Mouse (Mus musculus) neural tube, embryonic 13.5 days (tissue): ENCODE measurements around the gene Echs1. TPM values are rescaled to one million over a fixed set of nuclear protein-coding genes. Genes with fewer than 3 reads are reported as not detected.

Experiments
- ATAC-seq: fragments of 200-750 bp; cut with Nextera tagmentation; 2 replicates; pipeline ENCODE4 v1.8.0; 2017; ENCODE audit warnings: low read depth, mild to moderate bottlenecking, moderate TSS enrichment, moderate library complexity
- H3K27ac ChIP-seq: fragments of 300-500 bp; sonication (generic); replicated peaks from 2 replicates; pipeline ENCODE4 v1.5.1; 2015; ENCODE audit warnings: moderate library complexity, mild to moderate bottlenecking, inconsistent platforms
- H3K27me3 ChIP-seq: fragments of 300-500 bp; sonication (generic); 2 replicates; pipeline ENCODE4 v1.6.1; 2015; ENCODE audit warnings: mild to moderate bottlenecking, inconsistent platforms
- H3K36me3 ChIP-seq: fragments of 300-500 bp; sonication (generic); 2 replicates; pipeline ENCODE4 v1.6.1; 2015; ENCODE audit warnings: mild to moderate bottlenecking, inconsistent platforms
- H3K4me1 ChIP-seq: fragments of 300-500 bp; sonication (generic); replicated peaks from 2 replicates; pipeline ENCODE4 v1.6.1; 2015; ENCODE audit warnings: inconsistent platforms
- H3K4me2 ChIP-seq: fragments of 300-500 bp; sonication (generic); 2 replicates; pipeline ENCODE4 v1.6.1; 2015; ENCODE audit warnings: inconsistent platforms, mild to moderate bottlenecking, moderate library complexity
- H3K4me3 ChIP-seq: fragments of 300-500 bp; sonication (generic); 2 replicates; pipeline ENCODE4 v1.5.1; 2015; ENCODE audit warnings: mild to moderate bottlenecking, inconsistent platforms
- H3K9ac ChIP-seq: fragments of 300-500 bp; sonication (generic); 2 replicates; pipeline ENCODE4 v1.6.1; 2015; ENCODE audit warnings: moderate library complexity, mild to moderate bottlenecking, inconsistent platforms
- H3K9me3 ChIP-seq: fragments of 300-500 bp; sonication (generic); 2 replicates; pipeline ENCODE4 v1.6.1; 2016; ENCODE audit warnings: inconsistent platforms
- WGBS: fragments of 180-500 bp; shearing (Covaris S2); methylation state at CpG from one replicate; pipeline ENCODE4 v1.1.7; 2015; 5-methylcytosine and 5-hydroxymethylcytosine counted together
- polyA plus RNA-seq: library from polyadenylated mRNA; unstranded; fragments of >200 nt; fragmentation: Nextera tagmentation; extraction: Ambion mirVana; gene quantifications from 2 replicates; pipeline ENCODE4 v1.2.1, GENCODE M21; 2015

The Echs1 gene
- 125 and 132 TPM in 2 replicates for polyA plus RNA-seq

GRCm38 (mm10) chr7:140116329-140117054, at the start of gene Echs1:
Gene Echs1, minus strand, starts transcription at chr7:140116476.
- Histone ChIP-seq H3K9me3 (no peaks in the 10 kb centered on the region), H3K27ac (peak within 1 kb of the TSS; percentile 87), H3K27me3 (no peaks in the 10 kb centered on the region), H3K4me1 (peaks cover 18% of the 10 kb centered on the region), H3K9ac (peak within 1 kb of the TSS; percentile 87), H3K36me3 (peaks cover 13% of the 10 kb centered on the region), H3K4me3 (peak within 1 kb of the TSS; percentile 78), H3K4me2 (peak within 1 kb of the TSS; percentile 90)
- 3% methylated on average over 28 of the region's 28 CpGs for WGBS
- ATAC-seq, result peak; percentile 96

GRCm38 (mm10) chr7:140164664-140165063, 48.4 kb upstream of the Echs1 start, which contains the start of gene Olfr522:
Gene Olfr522, minus strand, starts transcription at chr7:140164764.
- no peak for ATAC-seq
- no peaks in the 10 kb centered on the region for H3K27me3 ChIP-seq
- no peaks in the 10 kb centered on the region for H3K36me3 ChIP-seq
- H3K4me3 ChIP-seq, result no peak within 1 kb of the TSS
- H3K27ac ChIP-seq, result no peak within 1 kb of the TSS
- 73% methylated on average over 7 of the region's 7 CpGs for WGBS
- H3K4me2 ChIP-seq, result no peak within 1 kb of the TSS
- H3K9ac ChIP-seq, result no peak within 1 kb of the TSS
- H3K4me1 ChIP-seq, result no peaks in the 10 kb centered on the region
- H3K9me3 ChIP-seq, result no peaks in the 10 kb centered on the region

DNA sequence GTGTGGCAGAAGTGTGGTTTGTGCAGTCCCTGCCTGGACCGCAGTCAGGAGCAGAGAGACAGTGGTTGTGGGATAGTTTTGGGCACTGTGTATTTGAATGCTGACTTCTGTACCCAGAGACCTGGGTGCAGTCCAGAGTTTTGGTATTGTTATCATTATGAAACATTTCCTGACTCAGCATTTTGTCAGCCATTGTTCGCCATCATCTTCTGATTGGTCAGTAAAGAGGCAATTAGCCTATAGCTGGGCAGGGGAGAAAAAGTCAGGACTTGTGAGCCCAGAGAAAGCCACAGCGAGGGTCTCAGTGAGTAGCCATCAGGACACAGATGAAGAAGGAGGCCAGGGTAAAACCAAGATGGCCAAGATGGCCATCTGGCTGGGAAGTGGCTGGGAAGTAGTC, 44.1 kb upstream of the Echs1 start:
- no peak for ATAC-seq
- WGBS, result 80% methylated on average over 3 of the region's 3 CpGs
- Histone ChIP-seq H3K4me1 (no peaks in the 10 kb centered on the region), H3K36me3 (no peaks in the 10 kb centered on the region), H3K4me2 (no peak overlapping the region), H3K9me3 (no peaks in the 10 kb centered on the region), H3K4me3 (no peak overlapping the region), H3K9ac (no peak overlapping the region), H3K27me3 (peaks cover under 1% of the 10 kb centered on the region; the same call in 1 of the 2 replicates), H3K27ac (no peak overlapping the region)

DNA sequence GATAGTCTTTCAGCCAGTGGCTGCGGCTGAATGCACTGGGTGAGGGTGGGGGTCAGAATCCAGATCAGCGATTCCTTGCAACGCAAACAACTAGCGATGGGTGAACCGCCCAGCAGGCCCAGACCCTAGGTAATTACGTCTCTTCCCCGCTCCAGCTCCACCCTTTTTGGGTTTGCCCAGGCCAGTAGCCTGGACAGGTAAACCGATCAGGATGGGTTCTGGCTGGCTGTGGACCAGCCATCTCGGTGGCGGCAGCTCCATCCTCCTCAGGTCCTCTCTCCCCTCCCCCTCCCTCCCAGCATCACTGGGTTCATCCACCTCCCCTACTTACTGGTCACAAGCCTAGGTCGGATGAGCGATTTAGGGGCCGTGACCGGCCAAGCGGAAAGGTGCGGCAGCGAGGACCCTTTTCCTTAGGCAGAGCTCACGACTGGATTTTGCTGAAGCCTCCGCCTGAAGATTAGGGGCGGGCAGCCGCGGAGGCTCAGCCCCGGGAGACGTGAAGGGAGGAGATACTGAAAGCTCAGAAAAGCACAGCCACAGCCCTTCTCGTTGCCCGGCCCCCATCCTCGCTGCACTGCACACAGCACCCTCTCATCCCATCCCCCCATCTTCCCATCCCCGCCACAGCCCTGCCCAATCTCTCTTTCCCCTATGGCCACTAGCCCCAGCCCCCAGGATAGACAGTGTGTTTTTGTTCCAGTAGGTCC, 38.1 kb upstream of the Echs1 start, which contains the start of gene Sprn:
Gene Sprn (minus strand): TSS at position 660 of the 710 bp plus-strand sequence.
- Histone ChIP-seq H3K4me2 (peak within 1 kb of the TSS; percentile 66), H3K9ac (peak within 1 kb of the TSS; percentile 75), H3K4me3 (peak within 1 kb of the TSS; percentile 47), H3K4me1 (peaks cover 27% of the 10 kb centered on the region), H3K27ac (peak within 1 kb of the TSS; percentile 78), H3K9me3 (no peaks in the 10 kb centered on the region), H3K27me3 (peaks cover 33% of the 10 kb centered on the region), H3K36me3 (peaks cover 7% of the 10 kb centered on the region; the same call in 1 of the 2 replicates)
- 2% methylated on average over 28 of the region's 28 CpGs for WGBS
- ATAC-seq, result peak; percentile 78

DNA sequence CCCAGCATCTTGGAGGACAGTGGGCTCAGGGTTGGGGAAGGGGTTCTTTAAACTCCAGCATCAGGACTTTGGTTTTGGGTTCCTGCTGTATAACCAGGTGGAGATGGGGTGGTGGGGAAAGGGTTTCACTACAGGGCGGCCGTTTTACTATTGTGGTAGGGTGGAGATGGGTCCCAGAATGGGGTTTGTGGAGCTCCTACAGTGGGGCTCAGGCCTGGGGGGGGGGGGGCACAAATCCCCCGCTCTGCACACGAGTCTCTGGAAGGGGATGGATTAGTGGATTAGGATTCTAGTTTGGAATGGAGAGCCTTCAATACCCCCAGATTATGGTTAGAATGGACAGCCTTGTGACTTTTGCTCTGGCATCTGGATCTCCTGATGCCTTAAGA, 37.5 kb upstream of the Echs1 start:
- Histone ChIP-seq H3K9ac (peak overlapping the region; percentile 75), H3K27ac (peak overlapping the region; percentile 78; the same call in 1 of the 2 replicates), H3K36me3 (peaks cover 7% of the 10 kb centered on the region; the same call in 1 of the 2 replicates), H3K9me3 (no peaks in the 10 kb centered on the region), H3K4me3 (peak overlapping the region; percentile 47), H3K4me2 (peak overlapping the region; percentile 66), H3K27me3 (peaks cover 33% of the 10 kb centered on the region), H3K4me1 (peaks cover 27% of the 10 kb centered on the region)
- 26% methylated on average over 4 of the region's 4 CpGs for WGBS
- peak; percentile 42 for ATAC-seq

GRCm38 (mm10) chr7:140153383-140153782, 37.1 kb upstream of the Echs1 start:
- H3K9ac ChIP-seq, result peak overlapping the region; percentile 75
- ATAC-seq, result peak; percentile 40
- H3K4me2 ChIP-seq, result peak overlapping the region; percentile 66
- no peaks in the 10 kb centered on the region for H3K9me3 ChIP-seq
- peak overlapping the region; percentile 47 for H3K4me3 ChIP-seq
- no peak overlapping the region for H3K27ac ChIP-seq
- 4% methylated on average over 28 of the region's 28 CpGs for WGBS
- peaks cover 27% of the 10 kb centered on the region for H3K4me1 ChIP-seq
- peaks cover 33% of the 10 kb centered on the region for H3K27me3 ChIP-seq
- peaks cover 7% of the 10 kb centered on the region; the same call in 1 of the 2 replicates for H3K36me3 ChIP-seq

- Histone ChIP-seq H3K9ac (no peak overlapping the region), H3K9me3 (no peaks in the 10 kb centered on the region), H3K4me3 (no peak overlapping the region), H3K27ac (no peak overlapping the region), H3K4me2 (no peak overlapping the region), H3K36me3 (peaks cover 9% of the 10 kb centered on the region; the same call in 1 of the 2 replicates), H3K4me1 (no peaks in the 10 kb centered on the region), H3K27me3 (no peaks in the 10 kb centered on the region)
- 87% methylated on average over 4 of the region's 4 CpGs for WGBS
- no peak for ATAC-seq
Measured at GRCm38 (mm10) chr7:140144550-140144949, 28.3 kb upstream of the Echs1 start.

- no peak overlapping the region for H3K27ac ChIP-seq
- peaks cover 14% of the 10 kb centered on the region for H3K4me1 ChIP-seq
- H3K4me2 ChIP-seq, result no peak overlapping the region
- no peaks in the 10 kb centered on the region for H3K27me3 ChIP-seq
- peak overlapping the region; percentile 38; the same call in 1 of the 2 replicates for H3K9ac ChIP-seq
- no peak for ATAC-seq
- H3K36me3 ChIP-seq, result no peaks in the 10 kb centered on the region
- H3K4me3 ChIP-seq, result no peak overlapping the region
- 5% methylated on average over 14 of the region's 14 CpGs for WGBS
- H3K9me3 ChIP-seq, result no peaks in the 10 kb centered on the region
Measured at GRCm38 (mm10) chr7:140141350-140141749, 25.1 kb upstream of the Echs1 start.

DNA sequence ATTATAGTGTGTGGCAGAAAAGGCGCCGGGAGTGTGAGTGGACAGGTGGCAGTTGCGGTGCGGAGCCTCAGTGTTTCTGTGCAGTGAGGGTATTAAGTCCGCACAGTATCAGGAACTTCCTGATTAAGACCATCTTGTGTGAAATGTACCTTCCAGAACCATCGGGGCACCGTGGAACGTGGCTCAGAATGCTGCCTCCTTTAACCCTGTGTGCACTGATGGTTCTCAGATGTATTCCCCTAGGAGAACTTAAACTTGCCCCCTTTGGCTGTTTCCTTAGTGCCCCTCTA, 21.7 kb upstream of the Echs1 start:
- Histone ChIP-seq H3K9ac (peak overlapping the region; percentile 87), H3K4me1 (peaks cover 14% of the 10 kb centered on the region), H3K27me3 (no peaks in the 10 kb centered on the region), H3K36me3 (no peaks in the 10 kb centered on the region), H3K4me3 (peak overlapping the region; percentile 73), H3K4me2 (peak overlapping the region; percentile 79), H3K27ac (peak overlapping the region; percentile 83), H3K9me3 (no peaks in the 10 kb centered on the region)
- ATAC-seq, result no peak; the same call in 1 of the 2 replicates
- under 1% methylated on average over 8 of the region's 8 CpGs for WGBS

DNA sequence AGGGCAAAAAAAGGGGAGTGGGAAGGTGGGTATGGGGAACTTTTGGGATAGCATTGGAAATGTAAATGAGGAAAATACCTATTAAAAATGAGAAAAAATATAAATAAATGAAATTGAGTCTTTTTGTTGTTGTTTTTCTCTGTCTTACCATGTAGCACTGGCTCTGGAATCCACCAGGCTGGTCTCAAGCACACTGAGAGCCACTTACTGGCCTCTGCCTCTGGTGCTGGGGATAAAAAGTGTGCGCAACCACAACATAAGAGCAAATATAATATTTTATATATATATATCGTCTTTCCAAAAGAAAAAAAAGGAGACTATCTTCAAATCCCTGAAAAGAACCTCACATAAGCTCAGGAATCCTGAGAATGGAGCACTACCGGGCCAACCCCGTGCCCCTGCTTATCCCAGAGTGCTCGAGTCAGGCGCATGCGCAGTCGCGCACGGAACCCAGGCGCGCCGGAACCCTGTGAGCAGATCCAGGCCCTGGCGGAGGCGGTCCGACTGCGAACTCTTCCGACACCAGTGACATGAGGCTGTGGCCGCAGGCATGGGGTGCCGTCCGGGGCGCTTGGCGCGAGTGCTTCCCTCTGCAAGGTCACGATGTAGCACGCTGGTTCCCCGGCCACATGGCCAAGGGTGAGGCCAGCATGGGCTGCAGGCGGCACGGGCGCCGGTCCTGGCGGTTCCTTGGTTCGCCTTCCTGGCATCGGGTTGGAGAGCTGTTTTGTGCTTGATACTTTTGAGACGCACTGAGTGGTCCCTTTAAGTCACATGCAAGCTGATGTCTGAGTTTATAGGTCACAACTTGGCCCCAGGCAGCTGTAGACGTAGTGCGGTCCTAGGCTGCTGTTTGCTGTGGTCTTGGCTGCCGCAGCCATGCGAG, 21.1 kb upstream of the Echs1 start, which contains the start of gene Mtg1:
Gene Mtg1 (plus strand): TSS at position 430 of the 886 bp plus-strand sequence.
- Histone ChIP-seq H3K4me1 (peaks cover 14% of the 10 kb centered on the region), H3K27me3 (no peaks in the 10 kb centered on the region), H3K4me2 (peak within 1 kb of the TSS; percentile 79), H3K27ac (peak within 1 kb of the TSS; percentile 83), H3K4me3 (peak within 1 kb of the TSS; percentile 73), H3K36me3 (no peaks in the 10 kb centered on the region), H3K9ac (peak within 1 kb of the TSS; percentile 87), H3K9me3 (no peaks in the 10 kb centered on the region)
- WGBS, result 2% methylated on average over 39 of the region's 39 CpGs
- peak; percentile 98 for ATAC-seq

DNA sequence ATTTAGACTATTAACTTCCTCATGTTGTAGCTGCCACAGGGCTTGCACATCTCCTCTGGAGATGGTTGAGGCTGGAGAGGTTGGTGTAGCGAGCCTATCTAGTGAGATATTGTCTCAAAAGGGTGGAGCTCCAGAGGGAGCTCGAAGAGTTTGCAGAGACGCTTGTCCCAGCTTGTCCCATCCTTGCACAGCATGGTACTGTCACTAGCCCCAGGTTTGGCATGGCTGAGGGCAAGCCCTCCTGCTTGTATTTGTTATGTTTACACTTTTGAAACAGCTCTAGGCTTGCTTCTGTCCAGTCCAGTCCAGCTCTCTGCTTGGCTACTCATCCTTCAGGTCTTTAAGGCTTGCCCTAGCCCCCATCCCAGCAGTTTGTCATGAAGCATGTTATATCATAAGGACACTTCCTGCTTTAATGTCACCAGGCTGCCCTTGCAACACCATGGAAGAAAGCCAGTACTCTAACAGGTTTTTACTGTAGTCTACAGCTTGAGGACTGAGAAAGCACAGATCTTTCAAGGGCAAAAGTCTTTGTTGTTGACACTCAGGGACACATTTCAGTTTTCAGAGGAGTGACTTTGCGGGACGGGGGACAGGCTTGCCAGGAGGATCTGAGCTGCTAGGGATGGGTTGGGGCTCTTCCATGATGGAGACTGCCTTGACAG, 19.0 kb upstream of the Echs1 start:
- Histone ChIP-seq H3K36me3 (peaks cover 7% of the 10 kb centered on the region; the same call in 1 of the 2 replicates), H3K4me1 (peaks cover 14% of the 10 kb centered on the region), H3K9ac (no peak overlapping the region), H3K4me3 (no peak overlapping the region), H3K27me3 (no peaks in the 10 kb centered on the region), H3K9me3 (no peaks in the 10 kb centered on the region), H3K27ac (no peak overlapping the region), H3K4me2 (no peak overlapping the region)
- ATAC-seq, result no peak
- WGBS, result 88% methylated on average over 5 of the region's 5 CpGs
